Mouse (Mus musculus) small intestine, adult 2 months (tissue): ENCODE measurements around the gene Zmym4. TPM values are rescaled to one million over a fixed set of nuclear protein-coding genes. Genes with fewer than 3 reads are reported as not detected.
"Not testable (repeated sequence)": the region's sequence is repeated elsewhere in the genome, so short reads cannot be mapped to it uniquely, and the experiment has no call there.

Experiments used
- H3K27ac ChIP-seq: fragments of 200-500 bp; 2 replicates; pipeline ENCODE4 v1.5.1; 2012; ENCODE audit warnings: low read depth, low read length, control low read depth, inconsistent platforms; ENCODE audit not compliant: insufficient read depth
- H3K27me3 ChIP-seq: fragments of 200-500 bp; 2 replicates; pipeline ENCODE4 v1.6.1; 2012; ENCODE audit warnings: mild to moderate bottlenecking, moderate library complexity, low read length, inconsistent platforms; ENCODE audit not compliant: control insufficient read depth, insufficient read depth
- H3K36me3 ChIP-seq: fragments of 200-500 bp; 2 replicates; pipeline ENCODE4 v1.6.1; 2012; ENCODE audit warnings: mild to moderate bottlenecking, low read length, control low read depth, inconsistent platforms; ENCODE audit not compliant: control insufficient read depth, insufficient read depth
- H3K4me1 ChIP-seq: fragments of 200-500 bp; 2 replicates; pipeline ENCODE4 v1.6.1; 2012; ENCODE audit warnings: low read length, inconsistent platforms, mixed read lengths; ENCODE audit not compliant: control insufficient read depth, insufficient read depth, insufficient read length
- H3K4me3 ChIP-seq: fragments of 200-500 bp; 2 replicates; pipeline ENCODE4 v1.5.1; 2012; ENCODE audit warnings: low read depth, mild to moderate bottlenecking, control low read depth, inconsistent platforms, low read length, moderate library complexity
- CTCF ChIP-seq: fragments of 200-500 bp; IDR thresholded peaks from 2 replicates; pipeline ENCODE4 v1.5.1; 2012; ENCODE audit warnings: low read depth, mild to moderate bottlenecking, control low read depth, inconsistent platforms, low read length, moderate library complexity, mixed read lengths; ENCODE audit not compliant: insufficient replicate concordance, insufficient read length; ENCODE audit errors: extremely low read depth
- POLR2A ChIP-seq: fragments of 200-500 bp; IDR thresholded peaks from 2 replicates; pipeline ENCODE4 v1.6.1; 2012; ENCODE audit warnings: low read depth, mild to moderate bottlenecking, control low read depth, inconsistent platforms, low read length, moderate library complexity
- WGBS: fragments of 180-500 bp; shearing (Covaris S2); methylation state at CpG from one replicate; pipeline ENCODE4 v1.1.7; 2018; 5-methylcytosine and 5-hydroxymethylcytosine counted together
- polyA plus RNA-seq: library from polyadenylated mRNA; depleted of rRNA; stranded (reverse); fragments of >200 nt; gene quantifications from 2 replicates; pipeline ENCODE4 v1.2.3, GENCODE M21; 2012; rRNA removed

The Zmym4 gene
- polyA plus RNA-seq: 0.19 and 0.74 TPM in 2 replicates

- peak within 1 kb of the TSS; percentile 94 for H3K4me3 ChIP-seq
- TF ChIP-seq CTCF (no peak), POLR2A (peak; percentile 33; the same call in 1 of the 2 replicates)
- H3K27me3 ChIP-seq: no peaks in the 10 kb centered on the region
- 6% methylated on average over 50 of the region's 54 CpGs for whole genome bisulfite sequencing
- no peak within 1 kb of the TSS; the same call in 1 of the 2 replicates for H3K27ac ChIP-seq
- H3K36me3 ChIP-seq: no peaks in the 10 kb centered on the region
- H3K4me1 ChIP-seq: peaks cover 2% of the 10 kb centered on the region; the same call in 1 of the 2 replicates
Observed at GRCm38 (mm10) chr4:126967864-126968821, at the start of gene Zmym4. TSS of gene Zmym4 (minus strand) at chr4:126968135.

GRCm38 (mm10) chr4:127016366-127016765 lies 48.4 kb upstream of the Zmym4 start:
- Histone ChIP-seq H3K4me3 (no peak overlapping the region), H3K27me3 (no peaks in the 10 kb centered on the region), H3K4me1 (no peaks in the 10 kb centered on the region), H3K36me3 (no peaks in the 10 kb centered on the region), H3K27ac (no peak overlapping the region)
- TF ChIP-seq CTCF: no peak
- WGBS: 61% methylated on average over 4 of the region's 4 CpGs

GRCm38 (mm10) chr4:127015294-127015993 lies 47.5 kb upstream of the Zmym4 start:
- WGBS: 22% methylated on average over 14 of the region's 26 CpGs
- not testable (repeated sequence) for H3K27me3 ChIP-seq, H3K36me3 ChIP-seq, H3K4me1 ChIP-seq
- Histone ChIP-seq H3K4me3 (peak overlapping the region; percentile 54), H3K27ac (peak overlapping the region; percentile 74)
- TF ChIP-seq CTCF: peak; percentile 76; the same call in 1 of the 2 replicates

GRCm38 (mm10) chr4:127005113-127005936 lies 37.4 kb upstream of the Zmym4 start:
- H3K4me1 ChIP-seq: no peaks in the 10 kb centered on the region
- 29% methylated on average over 25 of the region's 25 CpGs for WGBS
- H3K4me3 ChIP-seq: no peak overlapping the region
- H3K27ac ChIP-seq: no peak overlapping the region
- no peaks in the 10 kb centered on the region for H3K36me3 ChIP-seq
- TF ChIP-seq CTCF (no peak), POLR2A (no peak)
- H3K27me3 ChIP-seq: 0 out of 2 replicates have a peak, but pooled peaks cover 3% of the 10 kb centered on the region

- 79% methylated on average over 3 of the region's 3 CpGs for WGBS
- H3K4me3 ChIP-seq: no peak overlapping the region
- TF ChIP-seq POLR2A (no peak), CTCF (no peak)
Observed at GRCm38 (mm10) chr4:127004384-127004783, 36.4 kb upstream of the Zmym4 start.

GRCm38 (mm10) chr4:127000601-127001105 lies 32.7 kb upstream of the Zmym4 start:
- TF ChIP-seq CTCF (no peak), POLR2A (no peak)
- 63% methylated on average over 8 of the region's 8 CpGs for WGBS
- H3K27me3 ChIP-seq: 0 out of 2 replicates have a peak, but pooled peaks cover under 1% of the 10 kb centered on the region
- H3K36me3 ChIP-seq: no peaks in the 10 kb centered on the region
- no peak overlapping the region for H3K4me3 ChIP-seq
- H3K27ac ChIP-seq: no peak overlapping the region
- no peaks in the 10 kb centered on the region for H3K4me1 ChIP-seq

More at GRCm38 (mm10) chr4:127004384-127004783, 36.4 kb upstream of the Zmym4 start:
- Histone ChIP-seq H3K36me3 (no peaks in the 10 kb centered on the region), H3K4me1 (no peaks in the 10 kb centered on the region), H3K27ac (no peak overlapping the region), H3K27me3 (0 out of 2 replicates have a peak, but pooled peaks cover 3% of the 10 kb centered on the region)

- not testable (repeated sequence) for H3K27ac ChIP-seq, H3K4me1 ChIP-seq, H3K27me3 ChIP-seq, H3K4me3 ChIP-seq, H3K36me3 ChIP-seq
- 94% methylated on average over 16 of the region's 16 CpGs for WGBS
Observed at GRCm38 (mm10) chr4:126999372-126999771, 31.4 kb upstream of the Zmym4 start.
